Mouse (Mus musculus): Measurements from ENCODE around the gene Olfr126.

Olfr126 gene

DNA sequence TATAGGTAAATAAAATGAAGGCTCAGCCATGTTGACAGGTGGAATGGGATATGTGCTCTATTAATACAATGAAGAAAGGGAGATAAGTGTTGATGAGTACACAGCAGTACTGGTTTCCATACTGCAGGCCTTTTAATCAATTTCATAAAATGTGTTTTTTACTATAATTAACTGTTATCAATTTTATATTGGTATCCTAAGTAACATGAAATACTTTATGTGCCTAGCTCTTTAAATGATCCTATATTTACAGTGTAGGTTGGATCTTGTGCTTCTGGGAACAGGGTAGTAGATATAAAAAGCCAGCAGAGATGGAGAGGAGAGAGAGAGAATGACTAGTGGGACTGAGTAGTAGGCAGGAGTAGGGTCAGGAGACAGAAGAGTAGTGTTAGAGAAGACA lies at the start of gene Olfr126:
Gene Olfr126, plus strand, starts transcription at position 301 of the 400 bp plus-strand sequence.
- no peak for DNase-seq (ENCODE audit: low read depth)

DNA sequence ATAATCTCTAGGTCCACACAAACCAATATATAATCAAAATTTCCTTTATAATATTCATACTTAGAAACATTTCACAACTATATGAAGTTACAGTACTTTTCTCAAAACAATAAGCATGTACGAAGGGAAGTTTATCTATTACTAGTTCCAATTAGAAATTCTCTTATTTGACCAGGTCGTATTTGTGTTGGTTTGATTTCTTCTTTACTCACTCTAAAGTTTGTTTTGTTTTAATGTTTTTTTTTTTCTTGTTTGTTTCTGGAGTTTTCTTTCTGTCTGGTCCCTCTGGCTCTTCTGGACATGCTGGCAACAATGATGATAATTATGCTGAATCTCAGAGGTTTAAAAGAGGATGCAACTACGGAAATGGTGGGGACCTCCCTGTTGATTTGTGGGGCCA lies 47.7 kb upstream of the Olfr126 start, which contains the start of gene Olfr124:
Gene Olfr124, plus strand, starts transcription at position 301 of the 400 bp plus-strand sequence.
- DNase-seq (ENCODE audit: low read depth), result no peak

DNA sequence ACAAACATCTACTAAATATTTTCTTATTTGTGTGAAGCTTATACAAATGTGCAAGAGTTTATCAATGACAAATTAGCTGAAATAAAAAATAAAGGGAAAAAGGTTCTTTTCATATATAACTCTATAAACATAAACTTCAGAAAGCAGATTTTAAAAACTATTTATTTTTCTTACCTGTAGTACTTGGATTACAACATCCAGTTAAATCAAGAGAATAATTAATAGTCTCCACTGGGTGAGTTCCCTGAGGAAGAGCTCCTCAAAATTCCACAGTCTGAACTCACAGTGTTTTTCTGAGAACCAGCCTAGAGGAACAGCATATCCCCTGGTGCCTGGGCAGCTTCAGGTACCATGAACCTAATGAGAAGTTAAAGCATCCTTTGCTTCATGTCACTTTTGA lies 14.6 kb upstream of the Olfr126 start, which contains the start of gene Olfr125:
Gene Olfr125, plus strand, starts transcription at position 301 of the 400 bp plus-strand sequence.
- DNase-seq (ENCODE audit: low read depth), result no peak

DNA sequence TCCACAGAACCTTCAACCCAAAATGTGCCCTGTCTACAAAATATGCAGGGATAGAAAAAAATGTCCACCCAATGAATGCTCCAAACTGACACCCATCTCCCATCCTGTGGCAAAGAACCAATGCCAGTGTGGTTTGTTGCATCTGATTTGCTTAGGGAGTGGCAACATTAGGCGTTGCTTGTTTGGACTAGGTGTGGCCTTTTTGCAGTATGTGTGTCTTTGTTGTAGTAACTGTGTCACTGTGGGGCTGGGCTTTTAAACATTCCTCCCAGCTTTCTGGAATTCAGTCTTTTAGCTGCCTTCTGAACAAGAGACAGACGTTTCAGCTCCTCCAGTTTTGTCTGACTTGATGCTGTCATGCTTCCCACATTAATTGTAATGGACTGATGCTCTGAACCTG lies 16.6 kb downstream of the Olfr126 start:
- DNase-seq (ENCODE audit: low read depth), result no peak

DNA sequence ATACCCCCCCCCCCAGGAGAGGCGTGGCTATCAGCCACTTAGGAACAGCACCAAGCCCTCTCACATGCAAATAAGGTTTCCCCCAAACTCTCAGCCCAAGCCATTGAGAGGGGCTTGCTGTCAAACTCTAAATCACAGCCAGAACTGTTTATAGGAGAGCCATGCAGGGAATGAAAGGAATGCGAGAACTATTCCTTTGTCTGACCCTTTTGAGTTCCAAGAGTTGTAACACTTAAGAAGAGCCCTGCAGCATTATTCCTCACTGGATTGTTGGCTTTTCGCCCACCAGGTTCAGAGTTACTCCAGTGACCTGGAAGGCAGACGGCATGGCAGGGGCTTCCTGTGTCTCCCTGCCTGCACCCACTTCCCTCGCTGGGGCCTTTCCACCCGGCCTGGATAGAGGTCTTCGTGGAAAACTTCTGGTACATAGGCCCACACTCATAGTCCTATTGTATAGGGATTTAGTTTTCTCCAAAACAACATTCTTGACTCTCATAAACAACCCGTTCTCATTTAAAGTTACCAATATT lies 22.5 kb downstream of the Olfr126 start:
- DNase-seq (ENCODE audit: low read depth), result no peak

DNA sequence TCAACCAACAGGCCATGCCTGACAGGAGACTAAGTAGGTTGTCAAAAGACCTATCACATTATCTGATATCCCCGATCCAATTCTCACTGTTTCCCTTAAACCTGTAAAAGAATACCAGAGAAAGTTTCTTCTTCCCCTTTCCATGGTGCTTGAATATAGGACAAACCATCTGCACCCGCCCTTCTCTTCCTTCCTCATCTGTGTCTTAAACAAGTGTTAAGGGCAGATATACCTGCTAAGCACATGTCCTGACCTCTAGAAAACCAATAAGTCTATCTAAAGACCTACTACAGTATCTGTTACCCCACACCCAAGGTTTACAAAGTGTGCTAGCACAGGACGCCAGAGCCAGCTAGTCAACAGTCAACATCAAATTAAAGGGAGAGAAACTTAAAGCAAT lies 26.5 kb downstream of the Olfr126 start:
- no peak for DNase-seq (ENCODE audit: low read depth)

DNA sequence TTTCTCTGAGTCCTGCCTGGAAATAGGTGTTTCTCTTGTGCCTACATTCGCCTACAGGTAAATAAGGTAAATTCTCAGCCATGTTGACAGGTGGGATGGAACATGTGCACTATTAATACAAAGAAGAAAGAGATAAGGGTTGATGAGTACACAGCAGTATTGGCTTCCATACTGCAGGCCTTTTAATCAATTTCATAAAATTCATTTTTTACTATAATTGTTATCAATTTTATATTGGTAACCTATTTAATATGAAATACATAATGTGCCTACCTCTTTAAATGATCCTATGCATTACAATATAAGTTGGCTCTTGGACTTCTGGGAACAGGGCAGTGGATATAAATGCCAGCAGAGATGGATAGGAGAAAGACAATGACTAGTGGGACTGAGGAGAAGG lies 52.9 kb downstream of the Olfr126 start, which contains the start of gene Olfr127:
Gene Olfr127, plus strand, starts transcription at position 301 of the 400 bp plus-strand sequence.
- DNase-seq (ENCODE audit: low read depth), result no peak

All from induced T-regulatory cell, adult 2 months (primary cell).